Mouse (Mus musculus): ENCODE results near the gene Hexim1.
A peak's percentile ranks its signal among the peaks of the same experiment; 100 is the strongest.

The Hexim1 gene

GRCm38 (mm10) chr11:103160738-103161137 lies 44.7 kb downstream of the Hexim1 start:
- DNase-seq (ENCODE audit: low spot score), result no peak

- DNase-seq (ENCODE audit: low spot score), result no peak
Observed at GRCm38 (mm10) chr11:103161449-103161848, 45.4 kb downstream of the Hexim1 start.

- DNase-seq (ENCODE audit: low spot score), result peak; percentile 60
Observed at GRCm38 (mm10) chr11:103162132-103162531, 46.1 kb downstream of the Hexim1 start.

GRCm38 (mm10) chr11:103164391-103164790 lies 48.4 kb downstream of the Hexim1 start:
- peak; percentile 68 for DNase-seq (ENCODE audit: low spot score)

DNA sequence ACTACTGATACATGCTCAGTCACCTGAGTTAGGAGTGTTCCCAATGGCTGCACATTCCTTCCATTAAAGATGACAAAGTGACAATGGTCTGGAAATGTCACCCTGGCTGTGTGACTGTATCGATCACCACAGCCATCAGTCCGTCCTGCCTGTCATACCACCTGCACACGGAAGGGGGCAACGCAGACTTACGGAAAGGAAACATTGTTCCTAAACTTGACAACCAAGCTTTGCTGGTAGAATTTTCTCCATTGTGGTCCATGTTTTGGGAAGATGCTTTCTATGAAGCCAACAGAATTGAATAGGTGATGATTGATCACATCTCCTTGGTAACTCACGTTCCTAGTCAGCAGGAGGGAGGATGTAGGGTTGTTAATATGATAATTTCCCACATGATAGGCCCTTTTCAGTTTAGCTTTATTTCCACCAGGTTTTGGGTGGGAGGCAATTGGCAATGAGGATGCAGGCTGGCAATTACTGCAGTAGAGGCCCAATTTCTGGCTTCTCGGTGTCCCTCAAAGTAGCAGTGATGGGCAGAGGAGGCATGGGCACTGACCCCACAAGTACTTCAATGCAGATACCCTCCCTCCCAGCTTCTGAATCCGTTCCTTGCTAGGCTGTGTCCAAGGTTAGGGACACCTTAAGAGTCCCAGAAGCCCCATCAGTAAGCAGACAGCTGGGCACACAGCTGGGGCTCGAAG lies 52.8 kb downstream of the Hexim1 start:
- DNase-seq (ENCODE audit: low spot score), result peak; percentile 78
